Mouse (Mus musculus) CH12.LX (cell line): ENCODE data around the gene Rho.

ENCODE experiments used
- CTCF ChIP-seq, 2 experiments: IDR thresholded peaks in 1 of 2; conservative IDR thresholded peaks in 1 of 2; 2 replicates each; pipeline ENCODE4 v1.5.1; 2011 to 2012; ENCODE audit warnings: low read depth in 2 of 2, low read length in 2 of 2, improper control_type of control experiment in 1 of 2, inconsistent platforms in 1 of 2, mild to moderate bottlenecking in 1 of 2, moderate library complexity in 1 of 2
- EP300 ChIP-seq: IDR thresholded peaks from 2 replicates; pipeline ENCODE4 v1.6.1; 2011; ENCODE audit warnings: low read length, improper control_type of control experiment
- JUND ChIP-seq: conservative IDR thresholded peaks from 2 replicates; pipeline ENCODE4 v1.6.1; 2011; ENCODE audit warnings: low read depth, low read length, improper control_type of control experiment
- MAZ ChIP-seq: IDR thresholded peaks from 2 replicates; pipeline ENCODE4 v1.6.1; 2012; ENCODE audit warnings: low read depth, mild to moderate bottlenecking, inconsistent platforms, low read length, improper control_type of control experiment, moderate library complexity
- POLR2A ChIP-seq: IDR thresholded peaks from 2 replicates; pipeline ENCODE4 v1.6.1; 2011; ENCODE audit warnings: low read depth, mild to moderate bottlenecking, improper control_type of control experiment, low read length
- RAD21 ChIP-seq: IDR thresholded peaks from 2 replicates; pipeline ENCODE4 v1.6.1; 2011; ENCODE audit warnings: low read depth, mild to moderate bottlenecking, low read length, improper control_type of control experiment, moderate library complexity
- USF1 ChIP-seq: IDR thresholded peaks from 2 replicates; pipeline ENCODE4 v1.6.1; 2014; ENCODE audit warnings: low read depth, mild to moderate bottlenecking, inconsistent platforms, low read length, improper control_type of control experiment

DNA sequence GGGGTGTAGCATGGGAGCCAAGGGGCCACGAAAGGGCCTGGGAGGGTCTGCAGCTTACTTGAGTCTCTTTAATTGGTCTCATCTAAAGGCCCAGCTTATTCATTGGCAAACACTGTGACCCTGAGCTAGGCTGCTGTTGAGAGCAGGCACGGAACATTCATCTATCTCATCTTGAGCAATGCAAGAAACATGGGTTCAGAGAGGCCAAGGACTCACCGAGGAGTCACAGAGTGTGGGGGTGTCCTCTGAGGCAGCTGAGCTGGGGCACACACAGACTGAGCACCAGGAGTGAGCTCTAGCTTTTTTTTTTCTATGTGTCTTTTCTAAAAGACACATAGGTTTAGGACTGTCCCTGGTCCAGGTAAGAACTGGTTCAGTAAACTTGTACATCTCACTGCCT is 843 bp downstream of the Rho start:
- no peak for TF ChIP-seq CTCF (conservative IDR thresholded peaks at IDR 0.05 in 1 of 2, IDR thresholded peaks at IDR 0.05 in 1 of 2; ENCODE audit: low read depth in 2 of 2, low read length in 2 of 2)
- no peak for TF ChIP-seq POLR2A
- no peak for TF ChIP-seq EP300
- TF ChIP-seq RAD21 = no peak
- no peak for TF ChIP-seq MAZ
- no peak for TF ChIP-seq JUND
- TF ChIP-seq USF1 = no peak
